Mouse (Mus musculus) olfactory bulb, adult 2 months (tissue): Measurements from ENCODE around the gene Slc13a2. TPM values are rescaled to one million over a fixed set of nuclear protein-coding genes. Genes with fewer than 3 reads are reported as not detected.

Experiments
- H3K27ac ChIP-seq: fragments of 200-500 bp; 2 replicates; pipeline ENCODE4 v1.5.1; 2012; ENCODE audit warnings: low read depth, low read length; ENCODE audit not compliant: insufficient read depth
- H3K4me1 ChIP-seq: fragments of 200-500 bp; 2 replicates; pipeline ENCODE4 v1.6.1; 2012; ENCODE audit warnings: low read length; ENCODE audit not compliant: control insufficient read depth, insufficient read depth
- H3K4me3 ChIP-seq: fragments of 200-500 bp; 2 replicates; pipeline ENCODE4 v1.5.1; 2012; ENCODE audit warnings: mild to moderate bottlenecking, low read depth, low read length, moderate library complexity; ENCODE audit not compliant: insufficient read depth
- CTCF ChIP-seq: fragments of 200-500 bp; IDR thresholded peaks from 2 replicates; pipeline ENCODE4 v1.5.1; 2012; ENCODE audit warnings: low read depth, mild to moderate bottlenecking, low read length, moderate library complexity; ENCODE audit not compliant: insufficient read depth
- POLR2A ChIP-seq: fragments of 200-500 bp; IDR thresholded peaks from 2 replicates; pipeline ENCODE4 v1.6.1; 2012; ENCODE audit warnings: mild to moderate bottlenecking, low read depth, low read length, moderate library complexity; ENCODE audit not compliant: insufficient read depth
- WGBS: fragments of 180-500 bp; shearing (Covaris S2); methylation state at CpG from one replicate; pipeline ENCODE4 v1.1.7; 2018; 5-methylcytosine and 5-hydroxymethylcytosine counted together
- polyA plus RNA-seq: library from polyadenylated mRNA; stranded (reverse); fragments of >200 nt; gene quantifications from 2 replicates; pipeline ENCODE4 v1.2.4, GENCODE M21; 2012; ENCODE audit warnings: low replicate concordance; ENCODE audit not compliant: missing spikeins, insufficient read depth, insufficient read length

The Slc13a2 gene
- polyA plus RNA-seq, 1 experiment = not detected

- TF ChIP-seq CTCF = no peak
- TF ChIP-seq POLR2A = no peak
- WGBS = 86% methylated on average over 3 of the region's 3 CpGs
Observed at GRCm38 (mm10) chr11:78401469-78401868, 20.5 kb downstream of the Slc13a2 start.

GRCm38 (mm10) chr11:78400936-78401335 is 21.1 kb downstream of the Slc13a2 start:
- no peak overlapping the region for H3K4me3 ChIP-seq
- peaks cover 5% of the 10 kb centered on the region; the same call in 1 of the 2 replicates for H3K4me1 ChIP-seq
- no peak overlapping the region for H3K27ac ChIP-seq
- TF ChIP-seq CTCF (no peak), POLR2A (no peak)
- WGBS = 66% methylated on average over 3 of the region's 3 CpGs

More at GRCm38 (mm10) chr11:78401469-78401868, 20.5 kb downstream of the Slc13a2 start:
- H3K4me1 ChIP-seq = peaks cover 5% of the 10 kb centered on the region; the same call in 1 of the 2 replicates
- no peak overlapping the region for H3K27ac ChIP-seq
- no peak overlapping the region for H3K4me3 ChIP-seq

- Histone ChIP-seq H3K4me3 (no peak overlapping the region), H3K4me1 (peaks cover 5% of the 10 kb centered on the region; the same call in 1 of the 2 replicates), H3K27ac (no peak overlapping the region)
- TF ChIP-seq POLR2A = no peak
- 0 out of 2 replicates have a peak, but pooled peaks have one; percentile 15 for TF ChIP-seq CTCF
- 13% methylated on average over 8 of the region's 8 CpGs for WGBS
Observed at GRCm38 (mm10) chr11:78399680-78400079, 22.3 kb downstream of the Slc13a2 start.

GRCm38 (mm10) chr11:78398212-78398611 is 23.8 kb downstream of the Slc13a2 start:
- 91% methylated on average over 6 of the region's 6 CpGs for WGBS
- Histone ChIP-seq H3K4me1 (peaks cover 5% of the 10 kb centered on the region; the same call in 1 of the 2 replicates), H3K27ac (no peak overlapping the region), H3K4me3 (no peak overlapping the region)
- no peak for TF ChIP-seq CTCF
- TF ChIP-seq POLR2A = no peak

GRCm38 (mm10) chr11:78397397-78397796 is 24.6 kb downstream of the Slc13a2 start:
- Histone ChIP-seq H3K27ac (no peak overlapping the region), H3K4me3 (peak overlapping the region; percentile 25; the same call in 1 of the 2 replicates), H3K4me1 (peaks cover 5% of the 10 kb centered on the region; the same call in 1 of the 2 replicates)
- 30% methylated on average over 18 of the region's 18 CpGs for WGBS
- TF ChIP-seq CTCF (peak; percentile 64; the same call in 1 of the 2 replicates), POLR2A (no peak)

DNA sequence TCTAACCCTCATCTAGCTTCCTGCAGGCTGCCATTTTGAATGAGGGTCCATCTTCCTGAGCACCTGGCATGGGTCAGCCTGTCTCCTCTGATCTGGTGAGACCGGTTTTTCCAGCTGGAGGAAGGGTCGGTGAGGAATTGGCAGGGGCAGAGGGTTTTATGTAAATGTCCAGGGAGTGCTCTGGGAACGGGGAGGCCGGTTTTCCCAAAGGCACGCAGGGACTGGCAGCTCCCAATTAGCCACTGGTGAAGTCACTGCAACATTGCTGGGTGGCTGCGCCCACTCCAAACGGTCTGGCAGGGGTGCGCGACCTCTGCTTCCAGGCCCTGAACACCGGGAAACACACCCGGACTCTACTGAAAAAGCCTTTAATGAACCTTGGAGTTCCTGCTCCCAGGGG is 25.1 kb downstream of the Slc13a2 start:
- Histone ChIP-seq H3K4me1 (peaks cover 5% of the 10 kb centered on the region; the same call in 1 of the 2 replicates), H3K27ac (no peak overlapping the region), H3K4me3 (no peak overlapping the region)
- TF ChIP-seq CTCF (no peak), POLR2A (no peak)
- 54% methylated on average over 11 of the region's 11 CpGs for WGBS

- H3K4me1 ChIP-seq = peaks cover 5% of the 10 kb centered on the region; the same call in 1 of the 2 replicates
- WGBS = 86% methylated on average over 3 of the region's 3 CpGs
- no peak overlapping the region for H3K4me3 ChIP-seq
- no peak for TF ChIP-seq POLR2A
- TF ChIP-seq CTCF = no peak
- H3K27ac ChIP-seq = no peak overlapping the region
Observed at GRCm38 (mm10) chr11:78392728-78393127, 29.3 kb downstream of the Slc13a2 start.

DNA sequence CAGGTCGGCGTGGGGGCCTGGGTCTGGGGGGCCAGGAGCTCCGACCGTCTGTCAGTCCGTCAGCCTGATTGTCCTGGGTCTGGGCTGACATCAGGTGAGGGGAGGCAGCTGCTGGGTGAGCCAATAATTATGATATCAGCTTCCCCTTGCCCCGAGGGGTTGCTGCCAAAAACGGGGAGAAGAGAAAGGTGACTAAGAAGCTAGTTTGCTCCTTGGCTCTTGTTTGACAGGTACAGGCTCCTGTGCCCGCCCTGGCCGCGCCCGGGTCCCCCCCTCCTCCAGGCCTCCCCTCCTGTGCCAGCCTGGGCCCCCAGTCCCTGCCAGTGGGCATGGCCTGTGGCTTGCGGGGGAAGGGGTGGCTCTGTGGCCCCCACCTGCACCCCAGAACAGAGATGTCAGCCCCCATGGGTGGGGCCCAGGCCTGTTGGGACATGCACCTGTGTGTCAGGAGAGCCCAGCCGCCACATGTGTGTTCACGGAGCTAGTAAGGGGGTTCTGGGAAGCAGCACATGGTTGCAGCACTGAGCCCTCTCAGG is 35.4 kb downstream of the Slc13a2 start, which contains the start of gene Foxn1:
Gene Foxn1, minus strand, starts transcription at position 51 of the 536 bp plus-strand sequence.
- H3K27ac ChIP-seq = no peak within 1 kb of the TSS
- no peak for TF ChIP-seq POLR2A
- no peak for TF ChIP-seq CTCF
- WGBS = 84% methylated on average over 14 of the region's 14 CpGs
- no peak within 1 kb of the TSS for H3K4me3 ChIP-seq
- peaks cover 6% of the 10 kb centered on the region; the same call in 1 of the 2 replicates for H3K4me1 ChIP-seq

GRCm38 (mm10) chr11:78385776-78386175 is 36.2 kb downstream of the Slc13a2 start:
- H3K4me3 ChIP-seq = no peak overlapping the region
- H3K4me1 ChIP-seq = peaks cover 6% of the 10 kb centered on the region; the same call in 1 of the 2 replicates
- TF ChIP-seq CTCF (no peak), POLR2A (no peak)
- H3K27ac ChIP-seq = no peak overlapping the region
- WGBS = 88% methylated on average over 10 of the region's 10 CpGs
